Mouse (Mus musculus): ENCODE measurements around the gene Krt83. TPM values are rescaled to one million over a fixed set of nuclear protein-coding genes. Genes with fewer than 3 reads are reported as not detected.

The Krt83 gene
- total RNA-seq, 2 experiments from 2014 or later, result not detected

Other genes starting within 250 kb of the Krt83 start
- 100 to 1,000 TPM in 1 of 2 experiments, 10 to 100 TPM in 1; 60.5 to 156 TPM for gene Nr4a1, start 237.2 kb downstream of the Krt83 start, total RNA-seq (2021)
- 10 to 100 TPM; 43.5 to 45.5 TPM for gene Atg101, start 207.2 kb downstream of the Krt83 start, total RNA-seq (2021)
- gene 6030408B16Rik, start 198.3 kb downstream of the Krt83 start, total RNA-seq (2021), result under 1 TPM; 0.27 to 0.37 TPM
- 1 to 10 TPM; 3.4 to 6.1 TPM for gene Krt80, start 121.3 kb downstream of the Krt83 start, total RNA-seq (2021)
- under 1 TPM in 1 of 2 experiments, not detected in 1; 0.07 TPM for gene Krt7, start 80.5 kb downstream of the Krt83 start, total RNA-seq (2021)
- gene Krt87, start 52.7 kb downstream of the Krt83 start, total RNA-seq (2021), result under 1 TPM in 1 of 2 experiments, not detected in 1; 0.37 TPM
- not detected for gene Krt88, start 43.8 kb downstream of the Krt83 start, total RNA-seq (2021)
- gene Krt81, start 27.8 kb downstream of the Krt83 start, total RNA-seq (2021), result not detected
- gene Krt86, start 18.0 kb downstream of the Krt83 start, total RNA-seq (2021), result not detected
- gene Gm49425, start 25.7 kb upstream of the Krt83 start, total RNA-seq (2021), result not detected
- gene Krt84, start 41.3 kb upstream of the Krt83 start, total RNA-seq (2021), result not detected
- gene Krt82, start 59.2 kb upstream of the Krt83 start, total RNA-seq (2021), result not detected
- not detected for gene Krt90, start 71.4 kb upstream of the Krt83 start, total RNA-seq (2021)
- gene Krt75, start 82.4 kb upstream of the Krt83 start, total RNA-seq (2021), result not detected
- not detected for gene Gm5414, start 136.7 kb upstream of the Krt83 start, total RNA-seq (2021)
- not detected for gene Gm5478, start 155.9 kb upstream of the Krt83 start, total RNA-seq (2021)
- gene Krt6b, start 188.8 kb upstream of the Krt83 start, total RNA-seq (2021), result not detected
- not detected for gene Krt6a, start 202.8 kb upstream of the Krt83 start, total RNA-seq (2021)
- not detected for gene Krt5, start 221.4 kb upstream of the Krt83 start, total RNA-seq (2021)